Mouse (Mus musculus) kidney, adult 2 months (tissue): ENCODE measurements around the gene Tbl3.

Experiments
- CTCF ChIP-seq: fragments of 200-500 bp; conservative IDR thresholded peaks from 2 replicates; pipeline ENCODE4 v1.5.1; 2011; ENCODE audit warnings: low read depth, mild to moderate bottlenecking, control low read depth, low read length, moderate library complexity, mixed read lengths; ENCODE audit not compliant: insufficient read depth, insufficient read length
- POLR2A ChIP-seq: fragments of 200-500 bp; IDR thresholded peaks from one replicate; pipeline ENCODE4 v1.6.1; 2011; ENCODE audit warnings: low read depth, low read length, control low read depth

DNA sequence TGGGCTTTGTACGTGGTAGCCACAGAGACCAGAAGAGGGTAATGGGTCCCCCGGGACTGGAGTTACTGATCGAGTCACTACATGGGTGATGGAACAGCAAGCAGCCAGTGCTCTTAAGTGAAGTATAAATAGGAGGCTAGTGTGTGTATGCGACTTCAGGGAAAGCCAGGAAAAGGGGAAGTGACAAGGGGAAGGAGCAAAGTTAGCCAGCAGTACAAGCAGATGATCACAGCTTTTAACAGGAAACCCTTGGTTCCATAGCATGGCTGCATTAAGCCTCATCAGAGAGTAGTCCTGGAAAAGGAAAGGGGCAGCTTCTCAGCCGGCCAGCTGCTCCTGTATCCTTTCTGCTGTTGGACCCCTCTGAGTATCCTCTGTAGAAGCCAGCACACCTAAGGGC is 15.1 kb downstream of the Tbl3 start:
- TF ChIP-seq CTCF, result no peak
- TF ChIP-seq POLR2A, result no peak
